Mouse (Mus musculus) heart, adult 2 months (tissue): ENCODE data around the gene Adh6b. TPM values are rescaled to one million over a fixed set of nuclear protein-coding genes. Genes with fewer than 3 reads are reported as not detected.

Source experiments
- DNase-seq, 2 experiments: peaks; one replicate each; pipeline ENCODE4 v3.0.0; 2021
- H3K27ac ChIP-seq: fragments of 200-600 bp; 2 replicates; pipeline ENCODE4 v1.8.1; 2022
- H3K27me3 ChIP-seq: fragments of 200-500 bp; 2 replicates; pipeline ENCODE4 v1.6.1; 2012; ENCODE audit warnings: mild to moderate bottlenecking, low read length, inconsistent platforms, mixed read lengths; ENCODE audit not compliant: control insufficient read depth, insufficient read depth
- H3K36me3 ChIP-seq: fragments of 200-500 bp; 2 replicates; pipeline ENCODE4 v1.6.1; 2012; ENCODE audit warnings: low read length, inconsistent platforms; ENCODE audit not compliant: control insufficient read depth, insufficient read depth
- H3K4me1 ChIP-seq: fragments of 200-500 bp; 2 replicates; pipeline ENCODE4 v1.6.1; 2011; ENCODE audit warnings: low read length; ENCODE audit not compliant: control insufficient read depth, insufficient read depth
- H3K4me3 ChIP-seq: fragments of 200-600 bp; 2 replicates; pipeline ENCODE4 v1.8.1; 2022
- H3K79me2 ChIP-seq: fragments of 200-500 bp; replicated peaks from 2 replicates; pipeline ENCODE4 v1.6.1; 2012; ENCODE audit warnings: mild to moderate bottlenecking, inconsistent platforms, low read length, moderate library complexity, mixed read lengths; ENCODE audit not compliant: control insufficient read depth, insufficient read depth
- H3K9ac ChIP-seq: fragments of 200-500 bp; 2 replicates; pipeline ENCODE4 v1.6.1; 2012; ENCODE audit warnings: low read depth, mild to moderate bottlenecking, control low read depth, inconsistent platforms, low read length, mixed read lengths
- CTCF ChIP-seq: fragments of 200-600 bp; IDR thresholded peaks from 2 replicates; pipeline ENCODE4 v1.8.1; 2022; ENCODE audit warnings: antibody characterized with exemption, mild to moderate bottlenecking, moderate library complexity
- EP300 ChIP-seq: fragments of 200-500 bp; IDR thresholded peaks from 2 replicates; pipeline ENCODE4 v1.6.1; 2011; ENCODE audit warnings: low read depth, low read length, control low read depth; ENCODE audit not compliant: insufficient read depth
- POLR2A ChIP-seq: fragments of 200-500 bp; IDR thresholded peaks from 2 replicates; pipeline ENCODE4 v1.6.1; 2011; ENCODE audit warnings: mild to moderate bottlenecking, low read depth, low read length, control low read depth; ENCODE audit not compliant: insufficient read depth
- WGBS: fragments of 180-500 bp; shearing (Covaris S2); methylation state at CpG from one replicate; pipeline ENCODE4 v1.1.7; 2018; 5-methylcytosine and 5-hydroxymethylcytosine counted together
- intact Hi-C: fragments of 180-260 bp; cut with DNase I; formaldehyde crosslinking; loops from one replicate; pipeline ENCODE4 v1.15.1; 2025
- polyA plus RNA-seq: library from polyadenylated mRNA; depleted of rRNA; stranded (reverse); fragments of >200 nt; gene quantifications from 2 replicates; pipeline ENCODE4 v1.2.3, GENCODE M21; 2012
- total RNA-seq, 2 experiments: library from RNA; stranded (reverse); gene quantifications; 2 replicates each; pipeline ENCODE4 v1.2.3; 2021

The Adh6b gene
- total and polyA plus RNA-seq, 3 experiments: 0.18 to 2.0 (median 1.4) TPM

- intact Hi-C loops: no loop called here
Measured at GRCm38 (mm10) chr3:138347041-138347440, 5.5 kb downstream of the Adh6b start.

DNA sequence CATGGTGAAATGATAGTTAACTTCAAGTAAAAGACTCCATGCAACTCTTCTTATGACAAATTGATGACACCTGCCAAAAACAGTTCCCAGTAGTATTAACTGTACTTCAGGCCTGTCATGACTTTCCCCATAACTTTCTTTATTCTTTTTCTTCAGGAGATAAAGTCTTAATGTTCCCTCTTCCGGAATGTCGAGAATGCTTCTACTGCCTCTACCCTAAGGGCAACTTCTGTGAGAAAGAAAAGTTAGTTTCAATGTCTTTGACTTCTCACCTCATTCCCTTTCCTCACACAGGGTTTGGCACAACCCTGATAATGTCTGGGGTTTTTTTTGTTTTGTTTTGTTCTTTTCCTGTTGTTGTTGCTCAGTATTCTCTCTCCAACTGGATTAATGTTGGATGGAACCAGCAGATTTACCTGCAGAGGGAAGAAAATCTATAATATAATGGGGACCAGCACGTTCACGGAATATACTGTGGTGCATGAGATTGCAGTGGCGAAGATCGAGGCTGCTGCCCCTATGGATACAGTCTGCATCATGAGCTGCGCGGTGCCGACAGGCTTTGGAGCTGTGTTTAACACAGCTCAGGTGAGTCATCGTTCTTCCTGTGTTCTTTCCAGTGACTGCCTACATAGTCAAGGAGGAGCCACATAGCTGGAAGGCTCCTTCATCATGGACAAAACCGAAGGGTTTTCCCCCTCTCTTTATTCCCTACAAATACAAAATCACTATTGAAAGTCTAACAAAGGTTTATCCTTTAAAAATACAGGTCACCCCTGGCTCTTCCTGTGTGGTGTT is 10.6 kb downstream of the Adh6b start:
- H3K4me1 ChIP-seq: peaks cover 1% of the 10 kb centered on the region
- DNase-seq: no peak
- no peaks in the 10 kb centered on the region for H3K27me3 ChIP-seq
- H3K79me2 ChIP-seq: no peaks in the 10 kb centered on the region
- intact Hi-C loops: no loop called here
- TF ChIP-seq EP300: no peak
- TF ChIP-seq POLR2A: no peak
- TF ChIP-seq CTCF: no peak
- H3K4me3 ChIP-seq: no peak overlapping the region
- H3K27ac ChIP-seq: no peak overlapping the region
- WGBS: 85% methylated on average over 11 of the region's 11 CpGs
- no peaks in the 10 kb centered on the region for H3K36me3 ChIP-seq
- H3K9ac ChIP-seq: no peak overlapping the region

More at GRCm38 (mm10) chr3:138347041-138347440, 5.5 kb downstream of the Adh6b start:
- Histone ChIP-seq H3K36me3 (no peaks in the 10 kb centered on the region), H3K27ac (no peak overlapping the region), H3K4me3 (no peak overlapping the region), H3K9ac (no peak overlapping the region), H3K27me3 (no peaks in the 10 kb centered on the region), H3K79me2 (no peaks in the 10 kb centered on the region), H3K4me1 (peaks cover 1% of the 10 kb centered on the region)
- WGBS: 30% methylated on average over 3 of the region's 3 CpGs
- TF ChIP-seq EP300 (no peak), CTCF (no peak), POLR2A (no peak)
- no peak for DNase-seq

GRCm38 (mm10) chr3:138358856-138359255 is 17.3 kb downstream of the Adh6b start:
- Histone ChIP-seq H3K27me3 (no peaks in the 10 kb centered on the region), H3K4me3 (no peak overlapping the region), H3K9ac (no peak overlapping the region), H3K79me2 (no peaks in the 10 kb centered on the region), H3K27ac (no peak overlapping the region), H3K36me3 (no peaks in the 10 kb centered on the region), H3K4me1 (no peaks in the 10 kb centered on the region)
- WGBS: 77% methylated on average over 7 of the region's 7 CpGs
- DNase-seq: no peak
- intact Hi-C loops: no loop called here
- TF ChIP-seq POLR2A: no peak
- no peak for TF ChIP-seq CTCF

DNA sequence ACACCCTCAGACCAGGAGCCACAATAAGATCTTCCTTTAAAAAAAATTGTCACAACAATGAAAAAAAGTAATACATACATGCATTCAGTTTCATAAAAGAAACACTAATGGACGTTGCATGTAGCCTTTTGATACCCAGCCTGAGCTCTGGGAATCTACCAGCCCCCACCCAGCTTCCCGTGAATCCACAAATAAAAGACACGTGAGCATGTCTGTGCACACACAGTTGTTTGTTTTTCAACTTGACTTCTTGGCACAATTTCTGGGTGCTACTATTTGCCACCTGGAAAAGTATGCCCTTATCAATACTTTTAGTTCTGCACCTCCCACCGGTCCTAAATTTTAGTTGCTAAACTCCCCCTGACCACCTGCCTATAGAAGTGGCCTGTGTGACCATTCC is 19.1 kb downstream of the Adh6b start:
- Histone ChIP-seq H3K79me2 (no peaks in the 10 kb centered on the region), H3K27ac (no peak overlapping the region), H3K4me1 (no peaks in the 10 kb centered on the region), H3K36me3 (no peaks in the 10 kb centered on the region), H3K9ac (no peak overlapping the region), H3K27me3 (no peaks in the 10 kb centered on the region), H3K4me3 (no peak overlapping the region)
- intact Hi-C loops: no loop called here
- TF ChIP-seq CTCF (no peak), POLR2A (no peak), EP300 (no peak)
- 76% methylated on average over 4 of the region's 4 CpGs for WGBS
- no peak for DNase-seq

GRCm38 (mm10) chr3:138362920-138363319 is 21.3 kb downstream of the Adh6b start:
- 87% methylated on average over 2 of the region's 2 CpGs for WGBS
- TF ChIP-seq CTCF (no peak), POLR2A (no peak), EP300 (no peak)
- H3K27me3 ChIP-seq: no peaks in the 10 kb centered on the region
- intact Hi-C loops: no loop called here
- no peak overlapping the region for H3K9ac ChIP-seq
- H3K79me2 ChIP-seq: no peaks in the 10 kb centered on the region
- no peaks in the 10 kb centered on the region for H3K4me1 ChIP-seq
- no peak for DNase-seq
- no peaks in the 10 kb centered on the region for H3K36me3 ChIP-seq
- H3K27ac ChIP-seq: no peak overlapping the region
- no peak overlapping the region for H3K4me3 ChIP-seq

DNA sequence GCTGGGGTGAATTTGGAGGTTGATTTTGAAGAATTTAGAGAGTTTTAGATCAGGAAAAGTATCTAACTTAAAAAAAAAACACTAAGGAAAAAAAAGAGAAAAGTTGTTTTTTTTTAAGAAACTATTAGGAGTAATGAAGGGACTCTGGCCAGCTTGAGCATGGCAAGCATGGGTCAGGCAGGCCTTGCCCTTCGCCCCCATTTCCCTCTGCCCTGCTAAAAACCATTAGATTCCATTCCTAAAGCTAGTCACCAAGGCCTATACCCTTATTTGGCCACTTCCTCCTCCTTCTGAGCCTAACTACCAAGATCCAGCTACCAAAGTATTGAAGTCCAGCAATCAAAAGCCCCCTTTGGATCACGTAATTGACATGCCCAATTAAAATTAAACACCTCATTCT is 24.6 kb downstream of the Adh6b start:
- Histone ChIP-seq H3K4me3 (no peak overlapping the region), H3K36me3 (no peaks in the 10 kb centered on the region), H3K4me1 (no peaks in the 10 kb centered on the region), H3K27me3 (no peaks in the 10 kb centered on the region), H3K79me2 (no peaks in the 10 kb centered on the region), H3K9ac (no peak overlapping the region), H3K27ac (no peak overlapping the region)
- intact Hi-C loops: no loop called here
- DNase-seq: no peak
- 89% methylated on average over 2 of the region's 2 CpGs for WGBS
- TF ChIP-seq CTCF (no peak), EP300 (no peak), POLR2A (no peak)
